Mouse (Mus musculus): Measurements from ENCODE around the gene Egln3.
A peak's percentile ranks its signal among the peaks of the same experiment; 100 is the strongest.

The Egln3 gene

DNA sequence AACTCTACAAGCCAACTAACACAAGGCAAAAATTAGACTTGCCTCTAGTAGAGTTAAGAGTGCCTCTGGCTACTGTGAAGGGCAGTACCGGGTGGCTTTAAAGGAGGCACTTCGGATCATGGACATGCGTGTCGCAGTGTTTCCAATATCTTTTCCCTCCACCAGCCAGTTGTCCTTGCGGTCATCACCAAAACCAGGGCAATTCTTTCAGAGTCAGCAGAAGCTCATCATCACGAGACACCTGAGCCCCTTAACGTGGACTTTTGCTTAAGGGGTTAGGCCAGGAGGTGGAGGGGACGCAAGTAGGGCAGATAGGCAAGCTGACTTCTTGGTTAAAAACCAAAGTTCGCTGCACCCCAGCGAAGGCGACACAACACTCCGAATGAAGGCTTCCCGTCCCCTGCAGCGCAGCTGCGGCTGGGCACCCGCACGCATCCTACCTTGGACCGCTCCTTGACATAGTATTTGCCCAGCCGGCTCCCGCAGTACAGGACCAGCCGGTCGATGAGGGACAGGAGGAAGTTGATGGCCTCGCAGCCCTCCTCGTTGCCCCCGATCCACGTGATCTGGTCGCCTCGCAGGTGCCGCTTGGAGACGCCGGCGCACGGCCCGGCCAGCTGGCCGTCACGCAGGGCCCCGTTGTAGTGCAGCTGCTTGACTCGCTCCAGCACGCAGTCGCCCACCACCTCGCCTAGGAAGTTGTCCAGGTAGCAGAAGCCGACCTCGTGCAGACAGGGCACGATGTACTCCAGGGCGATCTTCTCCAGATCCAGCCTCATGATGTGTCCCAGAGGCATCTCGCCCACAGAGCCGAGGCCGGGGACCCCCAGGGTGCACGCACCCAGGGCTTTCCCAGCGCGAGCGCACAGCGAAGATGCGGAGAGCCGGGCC is 650 bp downstream of the Egln3 start:
- DNase-seq (ENCODE audit: low spot score) = no peak

DNA sequence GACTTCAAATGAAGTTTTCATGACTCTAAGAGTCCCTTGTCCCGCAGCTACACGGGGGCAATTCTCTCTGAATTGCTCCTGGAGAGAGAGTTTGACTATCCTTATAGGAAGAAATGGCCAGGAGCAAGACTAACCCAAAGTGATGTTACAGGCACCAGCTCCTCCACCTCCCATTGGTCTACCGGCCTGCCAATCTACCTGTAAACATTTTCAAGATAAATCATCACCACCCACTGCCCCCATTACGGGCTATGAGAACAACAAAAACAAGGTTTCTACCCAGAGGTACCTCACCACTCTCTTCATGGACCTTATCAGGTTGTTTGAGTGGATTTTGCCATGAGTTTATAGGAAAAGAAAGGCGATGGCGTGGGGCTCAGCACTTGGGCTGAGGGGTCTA is 1.4 kb downstream of the Egln3 start:
- DNase-seq (ENCODE audit: low spot score) = no peak

DNA sequence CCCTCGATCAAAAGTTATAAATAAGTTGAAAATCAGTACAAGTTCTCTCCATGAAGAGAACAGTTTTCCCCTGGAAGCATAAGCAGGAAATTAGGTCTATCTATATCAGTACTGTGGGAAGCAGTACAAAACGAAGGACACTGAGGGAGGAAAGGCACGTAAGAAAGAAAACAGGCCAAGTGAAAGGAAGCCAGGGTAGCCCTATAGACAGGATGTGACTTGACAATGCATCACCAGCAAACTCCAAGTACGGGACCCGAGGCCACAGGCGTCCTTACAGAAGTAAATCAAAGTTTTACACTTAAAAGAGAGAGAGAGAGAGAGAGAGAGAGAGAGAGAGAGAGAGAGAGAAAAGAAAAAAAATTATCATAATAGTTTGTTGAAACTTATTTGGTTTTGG is 2.8 kb downstream of the Egln3 start:
- no peak for DNase-seq (ENCODE audit: low spot score)

DNA sequence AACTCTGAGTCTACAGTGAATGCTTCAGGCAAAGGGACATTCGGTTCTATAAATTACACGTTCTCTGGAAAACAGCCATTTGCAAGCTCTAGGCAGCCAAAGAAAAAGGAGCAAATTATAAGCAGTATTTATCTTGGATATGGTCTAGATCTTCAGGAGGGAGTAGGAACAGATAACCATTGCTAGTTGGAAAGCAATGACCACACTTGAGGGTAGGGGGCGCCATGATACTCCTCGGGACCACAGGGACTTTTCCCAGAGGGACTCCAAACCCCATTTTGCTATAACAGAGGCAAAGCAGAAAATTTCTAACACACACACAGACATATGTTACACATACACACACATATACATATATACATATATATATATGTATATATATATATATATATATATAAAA is 3.5 kb downstream of the Egln3 start:
- DNase-seq (ENCODE audit: low spot score) = no peak

DNA sequence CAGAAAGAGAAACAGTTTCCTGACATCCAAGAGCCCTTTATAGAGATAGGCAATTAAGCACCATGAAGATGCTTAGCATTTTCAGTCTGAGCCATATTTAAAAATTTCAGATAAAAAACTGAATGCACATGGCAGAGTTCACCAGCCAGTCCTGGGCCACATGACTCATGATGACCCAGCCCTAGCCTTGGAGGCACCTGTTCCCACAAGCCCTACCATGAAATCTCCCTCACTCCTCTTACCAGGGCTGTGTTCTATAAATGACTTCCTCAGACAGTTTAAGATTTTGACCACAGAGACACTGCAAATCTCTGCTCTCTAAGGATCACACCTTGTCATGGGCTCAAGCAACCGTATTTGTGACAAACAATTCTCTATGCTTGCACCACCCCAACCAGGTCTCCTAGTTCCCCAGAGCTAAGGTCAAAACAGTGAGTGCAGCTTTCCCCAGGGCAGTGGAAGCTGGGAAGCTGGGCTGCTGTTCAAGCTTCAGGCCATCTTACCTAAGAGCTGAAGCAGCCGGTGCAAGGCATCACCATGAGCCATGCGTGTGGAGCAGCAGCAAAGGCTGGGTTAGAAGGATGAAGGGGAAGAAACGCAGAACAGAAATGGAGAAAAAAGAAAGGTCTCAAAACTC is 5.3 kb downstream of the Egln3 start:
- no peak for DNase-seq (ENCODE audit: low spot score)

DNA sequence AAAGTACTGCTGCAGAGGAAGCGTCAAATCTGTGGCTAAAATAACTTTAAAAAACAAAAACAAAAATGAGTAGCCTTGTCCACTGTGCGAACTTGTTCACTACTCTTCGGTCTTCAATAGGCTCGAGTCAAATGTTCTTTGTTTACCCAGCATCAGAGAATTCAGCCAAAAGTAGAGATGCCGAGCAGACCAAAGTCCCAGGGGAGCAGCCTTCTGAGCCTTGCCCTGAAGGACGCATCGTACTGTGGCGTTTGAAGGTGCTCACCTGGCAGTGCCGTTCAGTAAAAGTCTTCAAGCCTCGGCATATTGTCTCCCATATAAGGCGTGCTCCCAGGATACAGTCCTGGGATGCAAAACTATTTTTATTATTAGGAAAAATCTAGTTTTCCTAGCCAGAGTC is 5.8 kb downstream of the Egln3 start:
- no peak for DNase-seq (ENCODE audit: low spot score)

DNA sequence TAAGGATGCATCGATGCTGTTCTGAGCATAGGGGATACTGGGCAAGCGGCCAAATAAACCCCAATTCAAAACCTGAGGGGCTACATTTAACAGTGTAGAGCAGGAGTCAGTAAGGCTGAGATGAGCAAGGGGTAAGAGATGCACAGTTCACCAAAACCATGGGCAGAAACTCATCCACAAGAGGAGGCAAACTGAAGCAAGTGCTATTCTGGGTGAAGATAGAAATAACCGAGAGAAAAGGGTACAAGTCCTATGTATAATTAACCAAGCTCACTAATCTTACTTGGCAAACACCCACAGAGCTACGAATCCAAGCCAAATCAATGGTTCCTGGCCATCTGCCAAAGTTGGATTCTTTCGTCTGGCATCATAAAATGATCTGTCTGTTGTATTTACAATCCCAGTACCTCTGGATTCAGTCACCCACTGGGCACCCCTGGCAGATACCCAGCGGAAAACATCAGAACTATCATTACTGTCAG is 6.3 kb downstream of the Egln3 start:
- no peak for DNase-seq (ENCODE audit: low spot score)

DNA sequence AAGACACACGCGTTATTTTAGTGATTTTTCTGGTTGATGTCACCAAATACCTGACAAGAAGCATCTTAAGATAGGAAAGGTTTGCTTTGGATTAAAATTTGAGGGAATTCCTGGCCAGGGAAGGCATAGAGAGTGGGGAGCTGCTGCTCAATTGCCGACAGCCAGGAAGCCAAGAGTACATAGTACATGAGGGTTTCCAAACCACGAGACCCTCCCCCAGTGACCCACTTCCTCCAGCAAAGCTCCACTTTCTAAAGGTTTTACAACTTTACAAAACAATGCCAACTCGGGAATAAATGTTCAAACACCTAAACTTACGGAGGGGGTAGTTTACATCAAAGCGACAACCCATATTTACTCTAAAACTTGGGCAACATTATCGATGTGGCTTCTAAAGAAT is 6.8 kb downstream of the Egln3 start:
- no peak for DNase-seq (ENCODE audit: low spot score)

DNA sequence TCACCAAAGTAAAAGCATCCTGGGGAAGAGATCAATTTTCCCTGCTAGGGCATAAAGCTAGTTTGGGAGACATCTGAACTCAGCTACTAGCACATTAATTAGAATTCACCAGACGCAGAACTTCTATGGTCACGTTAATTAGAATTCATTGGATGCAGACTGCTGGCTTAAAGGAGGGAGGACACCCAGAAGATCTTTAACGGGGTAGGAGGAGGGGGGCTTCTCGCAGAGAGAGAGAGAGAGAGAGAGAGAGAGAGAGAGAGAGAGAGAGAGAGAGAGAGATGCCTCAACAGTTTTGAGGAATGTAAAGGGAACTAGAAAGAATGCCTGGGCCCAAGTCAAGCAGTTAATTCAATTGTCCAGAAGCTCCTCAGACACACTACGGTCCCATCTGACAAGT is 9.5 kb downstream of the Egln3 start:
- no peak for DNase-seq (ENCODE audit: low spot score)

DNA sequence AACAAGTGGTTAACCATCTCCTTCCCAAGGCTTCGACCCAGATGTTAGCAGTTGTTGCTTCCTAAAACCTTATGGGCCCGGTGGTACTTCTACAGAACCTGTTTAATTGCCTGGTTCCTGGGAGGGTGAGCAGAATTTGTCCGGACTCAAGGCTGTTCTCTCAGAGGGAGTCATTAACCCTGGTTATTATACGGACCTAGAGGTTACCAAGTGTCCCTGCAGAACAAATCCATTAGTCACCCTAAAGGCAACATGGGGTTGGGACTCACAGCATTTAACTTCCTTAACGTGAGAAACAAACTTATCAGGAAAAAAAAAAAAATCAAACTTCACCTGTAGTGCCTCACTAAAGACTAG is 11.4 kb downstream of the Egln3 start:
- no peak for DNase-seq (ENCODE audit: low spot score)

DNA sequence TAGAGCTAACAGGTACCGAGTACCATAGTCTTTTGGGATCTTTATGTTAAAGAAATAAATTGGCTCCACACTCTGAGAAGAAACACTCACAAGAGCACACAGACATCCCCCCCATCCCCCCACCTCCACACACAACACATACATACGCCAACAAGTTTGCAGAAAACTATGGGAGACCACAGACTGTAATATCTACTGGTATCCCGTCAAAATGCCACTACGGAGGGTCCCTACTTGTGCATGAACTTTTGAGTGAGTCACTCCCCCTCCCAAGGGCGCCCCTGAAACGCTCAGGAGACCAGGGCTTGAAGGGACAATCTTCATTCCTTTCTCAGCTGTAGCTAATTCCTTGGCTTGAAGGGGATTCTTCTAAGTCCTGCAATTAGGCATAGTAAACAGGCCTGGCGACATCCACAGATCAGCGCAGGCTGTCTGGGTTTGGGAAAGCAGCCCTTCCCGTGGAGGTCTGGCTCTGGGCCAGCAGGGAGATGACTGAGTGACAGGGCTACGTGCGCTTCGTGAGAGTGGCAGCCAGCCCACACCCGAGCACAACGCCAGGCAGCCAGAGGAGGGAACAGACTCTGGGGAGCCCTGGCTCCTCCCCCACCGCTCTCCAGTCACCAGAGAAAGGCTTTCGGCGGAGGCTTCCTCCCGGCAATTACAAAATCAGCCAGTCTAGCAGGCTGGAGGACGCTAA is 11.9 kb downstream of the Egln3 start:
- peak; percentile 79 for DNase-seq (ENCODE audit: low spot score)

DNA sequence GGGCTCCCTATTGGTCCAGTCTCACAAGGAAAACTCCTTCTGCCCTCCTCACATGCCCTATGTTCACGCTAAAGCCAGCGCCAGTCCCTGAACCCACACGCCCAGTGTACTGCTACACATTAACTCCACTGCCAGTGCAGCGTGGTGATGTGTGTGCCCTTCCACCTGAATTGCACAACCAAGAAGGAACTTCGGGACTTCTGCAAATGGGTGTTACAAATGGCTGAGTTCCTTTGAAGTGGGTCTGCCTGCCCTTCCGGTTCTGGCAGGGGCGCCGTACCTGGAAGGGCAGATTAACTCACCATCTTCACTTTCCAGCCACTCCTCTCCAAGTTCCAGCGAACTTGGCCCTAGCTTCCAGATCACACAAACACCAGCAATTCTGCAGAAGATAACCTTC is 12.5 kb downstream of the Egln3 start:
- no peak for DNase-seq (ENCODE audit: low spot score)

DNA sequence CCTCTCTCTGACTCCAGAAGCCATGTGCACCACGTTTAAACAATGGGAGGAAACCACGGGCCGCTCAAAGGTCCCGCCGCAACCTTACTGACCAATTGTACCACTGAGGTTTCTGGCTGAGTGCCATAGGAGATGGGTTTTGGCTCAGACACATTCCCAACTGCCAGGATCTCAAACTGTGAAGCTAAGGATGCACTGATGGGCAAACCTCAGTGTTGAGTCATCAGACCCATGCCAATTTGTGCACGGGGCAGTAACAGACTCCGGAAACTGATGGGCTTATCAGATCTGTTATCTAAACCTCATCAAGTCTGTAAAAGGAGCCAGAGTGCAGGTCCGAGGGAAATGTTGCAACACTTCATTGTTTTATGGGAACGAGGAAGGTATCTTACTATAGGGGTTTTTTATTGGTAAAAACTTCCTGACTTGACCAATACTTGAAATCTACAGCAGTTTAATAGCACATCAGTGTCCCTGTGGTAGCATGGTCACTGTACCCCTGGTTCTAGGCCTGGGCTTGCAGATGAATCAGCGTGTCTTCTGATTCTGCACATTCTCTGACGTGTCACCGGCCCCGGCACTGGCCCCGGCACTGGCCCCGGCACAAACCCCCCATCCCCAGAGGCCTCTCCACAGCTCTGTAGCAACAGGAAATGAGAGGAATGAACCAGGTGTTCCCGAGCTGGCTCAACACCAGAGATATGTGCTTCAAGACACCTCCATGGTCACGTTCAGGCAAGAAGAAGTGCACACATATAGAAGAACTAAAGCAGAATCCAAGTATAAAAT is 15.7 kb downstream of the Egln3 start:
- DNase-seq (ENCODE audit: low spot score) = no peak

DNA sequence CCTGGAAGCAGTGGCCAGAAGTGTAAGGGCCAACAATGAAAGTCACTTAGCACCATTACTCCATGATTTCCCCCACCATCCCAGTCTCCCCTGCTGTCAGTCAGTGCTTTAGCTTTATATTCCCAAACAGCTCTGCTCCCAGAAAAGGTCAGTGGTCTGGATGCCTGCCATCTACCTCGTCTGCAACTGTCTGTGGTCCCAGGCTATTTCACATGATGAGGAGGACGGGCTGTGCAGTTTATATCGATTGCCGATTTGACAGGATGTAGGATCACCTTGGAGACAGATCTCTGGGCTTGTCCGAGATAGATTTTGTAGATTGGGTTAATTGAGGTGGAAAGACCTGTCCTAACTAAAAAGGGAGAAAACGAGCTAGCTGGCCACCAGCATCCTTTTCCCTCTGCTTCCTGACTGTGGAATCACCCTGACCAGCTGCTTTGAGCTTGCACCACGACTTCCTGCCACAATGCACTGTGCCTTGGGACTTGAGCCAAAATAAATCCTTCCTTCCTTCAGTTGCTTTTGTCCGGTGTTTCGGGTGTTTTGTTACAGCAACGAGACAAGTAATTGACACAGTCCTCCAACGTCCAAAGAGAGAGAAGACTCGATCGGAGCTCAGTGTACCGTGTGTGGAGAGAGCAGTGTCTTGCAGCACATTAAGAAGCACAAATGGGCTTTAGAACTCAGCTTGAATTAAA is 16.6 kb downstream of the Egln3 start:
- DNase-seq (ENCODE audit: low spot score) = no peak

DNA sequence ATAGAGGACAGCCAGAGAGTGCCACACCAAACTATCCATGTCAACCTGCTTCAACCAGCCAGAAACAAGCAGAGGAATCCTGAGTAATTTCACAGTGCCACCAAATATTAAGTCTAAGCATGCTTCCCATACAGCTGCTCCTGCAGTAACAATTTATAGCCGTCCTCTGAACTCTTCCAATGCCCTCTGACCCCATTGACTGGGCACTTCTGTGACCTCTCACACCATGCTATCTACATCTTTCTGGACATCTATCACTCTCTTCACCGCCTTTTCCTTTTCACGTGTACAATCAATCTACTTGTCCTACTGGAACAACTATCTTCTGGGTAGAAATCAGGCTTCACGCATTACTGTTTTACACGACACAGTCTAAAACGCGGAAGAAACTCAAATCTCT is 19.4 kb downstream of the Egln3 start:
- no peak for DNase-seq (ENCODE audit: low spot score)

DNA sequence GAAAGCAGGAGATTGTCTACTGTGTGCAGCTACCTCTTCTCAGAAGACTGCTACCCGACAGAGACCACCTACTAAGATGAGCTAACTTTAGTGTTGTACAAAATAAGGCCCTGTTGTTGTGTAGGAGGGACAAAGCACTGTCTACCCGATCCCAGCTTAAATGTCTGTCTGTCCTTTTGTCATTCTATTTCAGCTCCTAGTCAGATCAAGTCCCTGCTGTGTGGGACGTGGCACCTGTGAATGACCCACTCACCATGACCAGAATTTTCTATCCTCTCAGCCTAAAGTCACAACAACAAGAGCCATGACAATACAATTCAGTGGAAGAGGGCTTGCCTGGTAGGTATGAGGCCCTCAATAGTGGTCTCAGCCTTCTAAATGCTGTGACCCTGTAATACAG is 25.3 kb downstream of the Egln3 start:
- DNase-seq (ENCODE audit: low spot score) = no peak

DNA sequence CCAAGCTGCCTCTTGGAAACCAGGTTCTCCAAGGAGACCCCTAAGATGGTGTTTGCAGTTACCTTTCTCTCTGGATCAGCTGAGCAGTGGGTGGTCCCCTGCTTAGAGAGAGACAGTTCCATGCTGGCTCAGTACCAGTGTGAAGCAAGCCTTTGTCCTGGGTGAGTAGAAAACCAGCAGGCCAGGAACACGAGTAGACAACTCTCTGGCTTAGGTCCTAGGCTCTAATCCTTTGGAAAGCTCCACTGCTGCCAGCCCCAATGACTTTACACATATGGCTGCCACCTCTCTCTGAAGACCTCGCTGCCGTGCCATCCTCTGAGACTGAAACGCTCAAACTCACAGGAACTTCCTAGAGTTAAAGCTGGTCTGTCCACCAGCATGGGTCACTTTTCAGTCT is 34.9 kb downstream of the Egln3 start:
- no peak for DNase-seq (ENCODE audit: low spot score)

DNA sequence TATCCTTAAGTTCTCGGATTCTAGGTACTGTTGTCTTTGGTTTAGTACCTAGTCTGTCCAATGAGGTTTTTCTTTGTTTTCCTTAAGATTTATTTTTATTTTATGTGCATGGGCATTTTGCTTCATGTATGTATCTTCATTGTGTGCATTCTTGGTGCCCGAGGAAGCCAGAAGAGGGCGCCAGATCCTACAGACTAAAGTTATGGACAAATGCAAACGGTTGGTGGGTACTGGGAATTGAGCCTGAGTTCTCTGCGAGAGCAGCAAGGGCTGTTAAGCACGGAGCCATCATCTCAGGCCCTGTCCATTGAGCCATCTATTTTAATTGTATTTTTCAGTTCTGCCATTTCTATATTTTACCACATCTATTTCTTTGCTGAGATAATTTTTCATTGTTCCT is 35.9 kb downstream of the Egln3 start:
- DNase-seq (ENCODE audit: low spot score) = no peak

DNA sequence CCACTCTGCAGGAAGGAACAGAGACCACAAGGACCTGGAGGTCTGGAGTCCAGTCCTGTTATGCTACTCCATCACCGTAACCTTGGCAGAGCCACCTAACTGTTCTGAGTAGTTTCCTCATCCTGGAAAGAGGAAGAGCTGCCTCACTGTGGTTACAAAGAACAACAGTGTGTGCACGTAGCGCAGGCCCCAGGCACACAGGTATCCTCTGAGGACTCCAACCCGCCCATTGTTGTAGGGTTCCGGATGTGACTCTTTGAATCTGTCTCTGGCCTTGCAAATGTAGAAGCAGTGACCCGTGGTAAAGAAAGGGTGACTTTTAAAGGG is 39.0 kb downstream of the Egln3 start:
- DNase-seq (ENCODE audit: low spot score) = no peak

DNA sequence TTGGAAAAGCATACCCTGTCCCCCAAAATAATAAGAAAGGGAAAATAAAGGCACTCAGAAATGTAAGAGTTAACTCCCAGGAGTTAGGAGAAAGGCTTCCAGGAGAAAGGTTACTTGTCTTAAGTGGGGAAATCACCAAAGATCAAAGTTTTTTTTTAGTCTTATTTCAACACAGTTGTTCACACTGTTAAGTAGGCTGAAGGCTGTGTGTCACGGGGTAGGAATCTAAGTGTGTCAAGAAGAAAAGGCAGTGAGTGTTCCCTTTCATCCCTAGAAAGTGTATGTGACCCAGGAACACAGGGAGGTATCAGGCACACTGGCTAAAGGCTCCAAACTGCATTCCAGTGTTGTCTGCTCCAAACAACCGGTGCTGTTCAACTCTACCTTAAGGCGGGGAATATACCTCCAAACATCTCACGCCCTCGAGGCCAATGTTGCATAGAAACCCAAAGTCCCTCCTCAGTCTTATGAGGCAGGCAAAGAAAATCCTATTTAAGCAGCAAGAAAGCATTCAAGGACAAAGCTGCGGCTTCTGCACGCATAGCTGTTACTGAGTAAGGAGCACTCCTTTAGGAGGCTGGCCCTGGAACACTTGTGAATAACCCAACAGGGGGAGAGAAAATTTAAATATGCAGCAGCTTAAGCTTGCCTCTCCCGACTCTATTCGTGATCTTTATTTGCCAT is 39.5 kb downstream of the Egln3 start:
- DNase-seq (ENCODE audit: low spot score) = no peak

DNA sequence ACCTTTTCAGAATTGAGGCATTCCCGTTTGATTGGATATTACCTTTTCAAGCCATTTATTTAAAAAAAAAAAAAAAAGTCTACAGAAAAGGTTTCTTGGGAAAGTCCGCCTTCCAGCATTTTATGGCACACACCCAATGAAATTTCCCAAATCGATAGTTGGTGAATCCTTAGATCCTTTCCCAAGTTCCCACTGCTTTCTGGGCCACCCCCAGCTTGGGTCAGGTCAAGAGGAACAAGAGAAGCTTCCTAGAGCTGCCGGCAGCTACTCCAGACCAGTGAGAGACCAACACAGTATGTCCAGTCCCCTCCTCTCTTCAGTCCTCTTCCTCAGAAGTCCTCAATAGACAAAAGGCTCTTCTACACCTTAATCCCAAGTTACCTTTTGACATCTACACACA is 40.5 kb downstream of the Egln3 start:
- DNase-seq (ENCODE audit: low spot score) = no peak

Measured in urinary bladder, postnatal 25 days (tissue).